Mouse (Mus musculus): Measurements from ENCODE around the gene AY761185.
"Not testable (repeated sequence)": the region's sequence is repeated elsewhere in the genome, so short reads cannot be mapped to it uniquely, and the experiment has no call there.

The AY761185 gene

GRCm38 (mm10) chr8:20944610-20945009, at the start of gene AY761185:
TSS of gene AY761185 (minus strand) at chr8:20944710.
- no peak for DNase-seq

- DNase-seq: not testable (repeated sequence)
Measured at GRCm38 (mm10) chr8:20994042-20994441, 49.5 kb upstream of the AY761185 start.

GRCm38 (mm10) chr8:20979846-20980245, 35.3 kb upstream of the AY761185 start:
- no peak for DNase-seq

DNA sequence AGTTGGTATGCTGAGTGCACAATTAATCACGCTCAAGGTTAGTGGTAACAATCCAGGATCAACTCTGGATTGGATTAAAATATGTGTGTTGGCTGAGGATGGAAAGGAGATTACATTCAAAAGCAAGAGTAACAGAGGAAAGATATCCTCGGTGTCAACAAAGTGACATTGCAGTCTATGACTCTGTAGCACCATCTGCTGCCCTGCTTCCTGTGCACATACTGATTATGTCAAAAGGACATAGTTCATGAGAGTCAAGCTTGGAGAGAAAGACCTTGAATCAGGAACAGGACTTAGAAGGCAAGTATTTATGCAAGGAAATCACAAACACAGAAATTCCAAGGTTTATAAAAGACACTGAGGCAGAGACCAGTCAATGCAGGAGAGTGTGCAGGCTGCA, 20.0 kb upstream of the AY761185 start:
- DNase-seq: no peak

- no peak for DNase-seq
Measured at GRCm38 (mm10) chr8:20921971-20922370, 22.5 kb downstream of the AY761185 start, which contains the start of gene Gm6040. TSS of gene Gm6040 (minus strand) at chr8:20922071.

DNA sequence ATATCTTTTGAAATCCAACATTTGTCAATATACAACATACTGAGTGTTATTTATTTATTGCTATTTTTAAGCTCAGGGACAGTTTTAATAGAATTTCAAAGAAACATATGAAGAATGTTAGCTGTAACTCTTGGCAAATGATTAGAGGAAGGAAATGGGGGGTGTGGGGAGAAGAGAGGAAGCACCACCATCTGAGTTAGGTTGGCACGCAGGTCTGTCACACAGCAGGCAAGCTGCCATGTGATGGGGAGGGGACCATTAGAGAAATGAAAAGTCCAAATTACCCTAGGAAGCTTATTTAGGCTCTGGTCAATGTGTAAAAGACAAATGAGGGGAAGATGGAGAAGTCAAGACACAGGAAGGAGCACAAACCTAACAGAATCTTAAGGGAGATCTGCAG, 32.2 kb downstream of the AY761185 start:
- no peak for DNase-seq

DNA sequence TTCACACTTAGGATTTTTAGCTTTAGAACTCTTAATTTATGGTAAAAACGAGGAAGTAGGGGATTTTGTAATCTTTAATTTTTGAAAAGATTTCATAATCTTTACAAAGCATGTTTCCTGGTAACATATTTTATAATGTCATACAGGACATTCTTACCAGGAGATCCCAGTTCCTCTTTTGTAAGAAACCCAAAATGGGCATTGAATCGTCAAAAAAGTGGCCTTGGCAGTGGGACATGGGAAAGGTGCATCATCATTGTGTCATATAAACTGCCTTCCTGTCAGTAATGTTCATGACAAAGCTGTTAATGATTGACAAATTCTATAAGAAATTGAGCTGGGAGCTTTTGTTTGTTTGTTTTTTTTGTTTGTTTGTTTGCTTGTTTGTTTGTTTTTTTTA, 36.3 kb downstream of the AY761185 start:
- DNase-seq: no peak

DNA sequence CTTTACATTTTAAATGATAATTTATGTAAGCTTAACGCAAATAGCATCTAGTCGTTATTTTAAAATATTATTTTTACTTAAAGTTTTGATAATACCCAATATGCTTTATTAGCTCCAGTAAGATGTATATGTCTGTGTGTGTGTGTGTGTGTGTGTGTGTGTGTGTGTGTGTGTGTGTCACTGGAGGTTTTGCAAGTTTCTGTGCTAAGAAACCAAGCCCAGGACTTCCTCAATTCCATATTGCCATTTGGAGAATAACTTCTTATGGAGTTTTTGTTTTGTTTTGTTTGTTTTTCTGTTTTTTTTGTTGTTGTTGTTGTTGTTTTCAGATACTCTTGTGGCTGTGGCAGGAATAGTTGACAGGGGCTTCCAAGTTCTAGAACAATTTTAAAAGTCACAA, 37.4 kb downstream of the AY761185 start:
- no peak for DNase-seq

GRCm38 (mm10) chr8:20902527-20902926, 42.0 kb downstream of the AY761185 start, which contains the start of gene Gm15056:
TSS of gene Gm15056 (minus strand) at chr8:20902627.
- DNase-seq: no peak
